Mouse (Mus musculus): ENCODE results near the gene Ino80. TPM values are rescaled to one million over a fixed set of nuclear protein-coding genes. Genes with fewer than 3 reads are reported as not detected.

The Ino80 gene
- polyA plus RNA-seq, 1 experiment from 2014 or later, result 4.1 TPM

DNA sequence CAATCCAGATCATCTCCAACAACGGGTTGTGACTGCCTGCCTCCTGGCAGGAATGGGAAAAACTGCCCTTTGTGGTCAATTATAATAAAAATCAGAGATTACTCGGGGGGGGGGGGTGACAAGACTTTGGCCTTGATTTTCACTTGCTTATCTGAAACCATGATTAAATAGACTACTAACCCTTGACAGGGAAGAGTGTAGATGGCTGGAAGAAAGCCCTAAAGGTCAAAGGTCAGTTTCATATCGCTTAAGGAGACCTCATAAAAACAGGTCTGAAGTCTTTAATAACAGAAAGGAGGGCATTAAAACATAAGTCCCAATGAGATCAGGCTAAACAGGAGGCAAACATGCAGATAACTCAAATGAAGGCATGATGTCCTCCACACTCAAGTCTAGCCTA lies 110.1 kb downstream of the Ino80 start:
- Histone ChIP-seq H3K27me3 (no peaks in the 10 kb centered on the region), H3K4me2 (replicated peaks) (no peak overlapping the region), H3K9me3 (replicated peaks) (no peaks in the 10 kb centered on the region), H3K9ac (no peak overlapping the region), H3K36me3 (peaks cover 39% of the 10 kb centered on the region), H3K4me1 (no peaks in the 10 kb centered on the region), H3K4me3 (no peak overlapping the region), H3K27ac (no peak overlapping the region)
- WGBS, result 78% methylated on average over 3 of the region's 3 CpGs
- ATAC-seq (ENCODE audit: low FRiP score), result no peak

DNA sequence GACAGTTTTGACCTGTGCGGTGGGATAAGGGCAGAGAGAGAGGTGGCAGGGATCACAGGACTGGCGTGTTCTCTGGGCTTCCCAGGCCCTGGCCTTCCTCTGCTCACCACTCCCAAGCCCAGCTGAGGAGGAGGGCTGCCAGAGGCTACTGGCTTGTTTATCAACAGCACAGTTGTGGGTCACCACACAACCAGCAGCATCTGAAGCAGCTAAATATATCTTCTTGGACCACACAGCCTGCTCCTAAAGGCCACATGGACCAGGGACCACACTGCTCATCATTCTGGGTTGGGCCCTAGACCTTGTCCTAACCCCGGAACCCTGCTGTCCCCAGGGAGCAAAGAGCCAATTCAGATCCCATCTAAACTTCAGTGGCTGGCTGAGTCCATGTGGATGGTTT lies 112.5 kb downstream of the Ino80 start:
- Histone ChIP-seq H3K27me3 (no peaks in the 10 kb centered on the region), H3K9ac (no peak overlapping the region), H3K9me3 (replicated peaks) (peaks cover 19% of the 10 kb centered on the region), H3K4me2 (replicated peaks) (no peak overlapping the region), H3K36me3 (peaks cover 25% of the 10 kb centered on the region), H3K4me3 (no peak overlapping the region), H3K4me1 (no peaks in the 10 kb centered on the region), H3K27ac (no peak overlapping the region)
- no peak for ATAC-seq (ENCODE audit: low FRiP score)
- WGBS, result 88% methylated on average over 3 of the region's 3 CpGs

DNA sequence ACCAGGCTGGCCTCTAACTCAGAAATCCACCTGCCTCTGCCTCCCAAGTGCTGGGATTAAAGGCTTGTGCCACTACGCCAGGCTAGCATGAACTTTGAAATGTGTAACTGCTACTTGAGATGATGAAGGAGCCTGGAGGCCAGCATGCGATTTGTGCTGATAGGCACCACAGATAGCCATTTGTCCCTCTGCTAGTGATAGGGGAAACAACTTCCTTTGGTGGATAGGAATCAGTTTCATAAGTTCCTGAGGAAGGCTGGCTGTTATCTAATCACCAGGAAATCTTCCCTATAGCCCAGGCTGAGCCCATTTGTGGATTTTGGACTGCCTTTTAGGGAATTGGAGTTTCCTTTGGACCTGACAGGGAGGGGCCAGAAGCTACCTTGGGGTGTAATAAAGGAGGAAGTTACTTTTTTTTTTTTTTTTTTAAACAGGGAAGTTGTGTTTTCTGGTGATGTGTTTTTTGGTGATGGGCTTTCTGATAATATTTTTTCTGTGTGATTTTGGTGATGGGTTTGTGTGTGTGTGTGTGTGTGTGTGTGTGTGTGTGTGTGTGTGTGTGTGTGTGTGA lies 117.7 kb downstream of the Ino80 start:
- H3K27ac ChIP-seq, result no peak overlapping the region
- no peak overlapping the region for H3K9ac ChIP-seq
- ATAC-seq (ENCODE audit: low FRiP score), result no peak
- H3K4me1 ChIP-seq, result no peaks in the 10 kb centered on the region
- peaks cover 5% of the 10 kb centered on the region for H3K36me3 ChIP-seq
- no peak overlapping the region for H3K4me2 ChIP-seq (replicated peaks)
- WGBS, result 86% methylated on average over 2 of the region's 2 CpGs
- peaks cover 19% of the 10 kb centered on the region for H3K9me3 ChIP-seq (replicated peaks)
- no peaks in the 10 kb centered on the region for H3K27me3 ChIP-seq
- no peak overlapping the region for H3K4me3 ChIP-seq

DNA sequence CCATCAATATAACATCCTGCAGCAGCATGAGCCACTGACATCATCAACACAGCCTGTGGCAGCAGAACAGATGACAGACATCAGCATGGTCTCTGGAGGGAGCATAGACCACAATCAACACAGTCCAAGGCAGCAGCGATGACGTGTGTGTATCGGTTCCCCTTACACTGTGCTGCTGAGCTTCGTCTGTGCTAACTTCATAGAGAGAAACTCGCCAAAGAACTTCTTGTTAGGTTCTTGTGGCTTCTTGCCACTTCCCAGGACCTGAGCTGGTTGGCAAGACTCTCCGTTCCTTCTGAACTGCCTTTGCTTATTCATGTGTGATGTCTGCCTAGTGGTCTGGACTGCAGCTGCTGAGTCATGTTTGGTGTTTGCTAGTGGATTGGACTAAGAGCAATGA lies 119.2 kb downstream of the Ino80 start:
- no peak for ATAC-seq (ENCODE audit: low FRiP score)
- no peaks in the 10 kb centered on the region for H3K4me1 ChIP-seq
- no peak overlapping the region for H3K4me2 ChIP-seq (replicated peaks)
- no peak overlapping the region for H3K9ac ChIP-seq
- peaks cover 19% of the 10 kb centered on the region for H3K9me3 ChIP-seq (replicated peaks)
- H3K27ac ChIP-seq, result no peak overlapping the region
- WGBS, result 87% methylated on average over 6 of the region's 6 CpGs
- H3K27me3 ChIP-seq, result peaks cover 4% of the 10 kb centered on the region; the same call in 1 of the 2 replicates
- no peak overlapping the region for H3K4me3 ChIP-seq
- peaks cover 5% of the 10 kb centered on the region for H3K36me3 ChIP-seq

DNA sequence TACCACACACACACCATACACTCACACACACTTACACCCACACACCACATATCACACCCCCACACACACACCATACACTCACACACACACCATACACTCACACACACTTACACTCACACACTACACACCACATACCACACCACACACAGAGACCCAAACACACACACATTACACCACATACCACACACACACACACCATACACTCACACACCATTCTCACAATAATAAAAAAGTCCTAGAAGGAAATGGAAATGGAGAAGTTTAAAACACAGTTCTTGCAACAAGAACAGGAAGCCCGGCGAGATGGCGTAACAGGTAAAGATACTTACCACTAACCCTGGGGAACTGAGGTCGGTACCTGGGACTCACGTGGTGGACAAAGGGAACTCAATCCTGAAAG lies 120.7 kb downstream of the Ino80 start:
- ATAC-seq (ENCODE audit: low FRiP score), result no peak
- no peak overlapping the region for H3K27ac ChIP-seq
- no peak overlapping the region for H3K4me3 ChIP-seq
- H3K4me2 ChIP-seq (replicated peaks), result no peak overlapping the region
- H3K4me1 ChIP-seq, result no peaks in the 10 kb centered on the region
- peaks cover 11% of the 10 kb centered on the region for H3K27me3 ChIP-seq
- H3K9me3 ChIP-seq (replicated peaks), result peaks cover 14% of the 10 kb centered on the region
- peaks cover 4% of the 10 kb centered on the region for H3K36me3 ChIP-seq
- H3K9ac ChIP-seq, result no peak overlapping the region
- 94% methylated on average over 5 of the region's 5 CpGs for WGBS

DNA sequence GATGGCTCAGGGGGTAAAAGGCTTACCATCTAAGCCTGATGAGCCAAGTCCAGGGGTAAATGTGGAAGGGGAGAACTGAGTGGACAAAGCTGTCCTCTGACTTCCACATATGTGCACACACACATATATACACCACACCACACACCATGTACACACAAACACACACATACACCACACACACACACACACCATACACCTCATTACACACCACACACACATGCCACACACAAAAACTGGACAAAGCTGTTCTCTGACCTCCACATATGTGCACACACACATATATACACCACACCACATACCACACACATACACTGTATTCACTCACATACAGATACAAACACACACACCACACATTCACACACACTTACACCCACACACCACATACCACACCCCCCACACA lies 121.2 kb downstream of the Ino80 start:
- Histone ChIP-seq H3K36me3 (no peaks in the 10 kb centered on the region; the same call in 1 of the 2 replicates), H3K27me3 (peaks cover 16% of the 10 kb centered on the region), H3K27ac (no peak overlapping the region), H3K4me3 (no peak overlapping the region), H3K9ac (no peak overlapping the region), H3K4me2 (replicated peaks) (no peak overlapping the region), H3K4me1 (peaks cover 4% of the 10 kb centered on the region; the same call in 1 of the 2 replicates), H3K9me3 (replicated peaks) (peaks cover 10% of the 10 kb centered on the region)
- no peak for ATAC-seq (ENCODE audit: low FRiP score)

DNA sequence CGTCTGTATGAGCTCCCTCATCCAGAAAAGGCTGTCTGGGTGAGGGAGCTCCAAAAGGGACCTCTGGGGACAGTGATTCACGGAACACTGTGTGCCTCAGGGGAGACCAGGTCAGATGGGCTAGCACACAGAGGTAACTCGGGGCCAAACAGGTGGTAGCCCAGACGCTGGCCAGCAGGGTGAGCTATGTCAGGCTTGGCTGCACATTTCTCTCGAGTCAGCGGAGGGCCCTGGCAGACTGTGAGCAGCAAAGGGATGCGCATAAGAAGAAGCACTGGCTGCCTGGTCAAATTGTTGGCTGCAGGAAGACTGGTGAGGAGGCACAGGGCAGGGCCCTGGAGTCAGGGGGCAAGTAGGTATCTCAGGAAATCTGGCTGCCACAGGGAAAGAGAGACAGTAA lies 121.8 kb downstream of the Ino80 start:
- peaks cover 3% of the 10 kb centered on the region; the same call in 1 of the 2 replicates for H3K9me3 ChIP-seq (replicated peaks)
- no peaks in the 10 kb centered on the region for H3K36me3 ChIP-seq
- H3K27me3 ChIP-seq, result peaks cover 19% of the 10 kb centered on the region
- no peak overlapping the region for H3K27ac ChIP-seq
- H3K4me2 ChIP-seq (replicated peaks), result no peak overlapping the region
- H3K9ac ChIP-seq, result no peak overlapping the region
- H3K4me1 ChIP-seq, result peaks cover 6% of the 10 kb centered on the region
- ATAC-seq (ENCODE audit: low FRiP score), result no peak
- WGBS, result 18% methylated on average over 7 of the region's 7 CpGs
- no peak overlapping the region for H3K4me3 ChIP-seq

DNA sequence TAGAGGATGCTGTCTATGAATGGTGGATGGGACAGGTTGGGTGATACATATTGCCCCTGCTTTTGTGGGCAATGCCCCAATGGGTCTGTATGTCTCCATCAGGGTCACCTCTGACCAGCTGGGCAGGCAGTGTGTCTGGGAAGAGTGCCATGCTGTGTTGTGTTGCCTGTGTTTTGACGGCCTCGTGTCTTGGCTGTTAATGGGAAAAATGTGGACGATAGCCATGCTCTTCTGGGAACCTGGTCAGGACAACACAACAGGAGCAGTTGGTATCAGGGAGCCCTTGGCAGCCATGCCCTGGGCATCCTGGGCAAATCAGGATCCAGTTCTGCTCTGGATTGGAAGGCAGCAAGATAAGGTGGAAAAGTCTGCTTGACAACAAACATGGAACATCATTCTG lies 122.4 kb downstream of the Ino80 start:
- no peak overlapping the region for H3K4me3 ChIP-seq
- H3K9ac ChIP-seq, result no peak overlapping the region
- H3K9me3 ChIP-seq (replicated peaks), result no peaks in the 10 kb centered on the region
- no peak overlapping the region for H3K4me2 ChIP-seq (replicated peaks)
- WGBS, result 82% methylated on average over 3 of the region's 3 CpGs
- H3K27ac ChIP-seq, result no peak overlapping the region
- peaks cover 10% of the 10 kb centered on the region for H3K4me1 ChIP-seq
- peaks cover 24% of the 10 kb centered on the region for H3K27me3 ChIP-seq
- no peaks in the 10 kb centered on the region for H3K36me3 ChIP-seq
- no peak for ATAC-seq (ENCODE audit: low FRiP score)

DNA sequence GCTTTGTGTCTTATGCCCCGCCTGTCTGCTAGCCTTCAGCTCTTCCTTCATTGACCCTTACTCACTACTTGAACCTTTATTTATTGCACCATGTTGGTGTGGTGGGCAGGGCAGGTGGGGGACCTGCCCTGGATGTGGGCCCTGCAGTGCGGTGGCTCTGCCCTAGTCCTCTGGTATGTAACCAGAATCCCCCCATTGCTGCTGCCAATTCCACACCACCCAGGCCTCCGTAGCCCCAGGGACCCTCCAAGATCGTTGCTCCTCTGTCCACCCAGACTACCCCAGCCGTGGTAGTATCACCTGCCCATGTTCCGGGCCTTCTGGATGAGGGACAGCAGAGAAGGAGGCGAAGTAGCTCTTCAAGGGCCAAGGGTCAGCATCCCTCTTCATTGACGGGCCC lies 123.8 kb downstream of the Ino80 start:
- H3K4me1 ChIP-seq, result peaks cover 10% of the 10 kb centered on the region
- no peak overlapping the region for H3K9ac ChIP-seq
- no peak overlapping the region for H3K27ac ChIP-seq
- ATAC-seq (ENCODE audit: low FRiP score), result no peak
- no peak overlapping the region for H3K4me2 ChIP-seq (replicated peaks)
- 89% methylated on average over 8 of the region's 8 CpGs for WGBS
- H3K9me3 ChIP-seq (replicated peaks), result no peaks in the 10 kb centered on the region
- H3K4me3 ChIP-seq, result no peak overlapping the region
- no peaks in the 10 kb centered on the region for H3K36me3 ChIP-seq
- H3K27me3 ChIP-seq, result peaks cover 29% of the 10 kb centered on the region

DNA sequence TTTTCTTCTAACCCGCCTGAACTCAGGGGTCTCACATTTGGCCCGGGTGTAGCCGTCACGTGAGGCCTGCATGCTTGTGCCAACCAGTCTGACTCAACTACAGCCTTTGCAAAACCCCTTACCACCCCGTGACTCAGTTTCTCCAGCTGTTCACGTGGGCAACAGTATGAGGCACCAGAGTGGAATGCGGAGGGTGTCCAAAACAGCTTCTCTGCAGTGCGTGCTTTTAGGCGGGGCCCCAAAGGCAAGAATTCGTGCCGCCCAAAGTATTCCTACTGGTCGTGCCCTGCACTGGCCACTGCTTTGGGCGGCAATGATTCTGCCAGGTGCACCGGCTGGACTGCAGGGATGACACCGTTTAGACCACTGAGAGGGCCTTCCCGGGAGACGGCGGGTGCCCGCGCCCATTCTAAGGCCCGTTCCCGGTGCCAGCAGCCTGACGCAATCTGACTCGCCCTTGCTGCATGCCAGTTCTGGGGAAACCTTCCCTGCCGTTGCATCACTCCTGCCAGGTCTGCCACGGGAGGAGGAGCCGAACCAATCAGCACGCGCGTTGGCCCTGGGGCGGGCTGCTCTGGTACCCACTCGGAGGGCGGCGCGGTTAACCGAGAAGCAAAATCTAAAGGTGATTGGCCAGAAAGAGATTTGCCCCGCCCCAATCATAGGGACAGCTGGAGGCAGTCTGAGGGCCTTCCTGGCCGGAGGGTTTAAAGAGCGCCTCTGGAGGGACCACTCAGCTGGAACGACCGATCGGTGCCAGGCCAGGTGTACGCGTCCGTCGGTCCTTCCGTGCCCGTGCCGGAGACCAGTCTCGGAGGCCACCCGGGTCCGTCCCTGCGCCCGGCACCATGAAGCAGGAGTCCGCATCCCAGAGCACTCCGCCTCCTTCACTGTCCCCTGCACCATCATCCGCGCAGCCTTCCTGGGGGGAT lies 126.7 kb downstream of the Ino80 start, which contains the start of gene Chac1:
Gene Chac1, plus strand, starts transcription at position 675 of the 932 bp plus-strand sequence.
- peak within 1 kb of the TSS; percentile 53 for H3K4me3 ChIP-seq
- no peaks in the 10 kb centered on the region for H3K9me3 ChIP-seq (replicated peaks)
- no peak within 1 kb of the TSS for H3K27ac ChIP-seq
- peak within 1 kb of the TSS; percentile 70 for H3K9ac ChIP-seq
- H3K27me3 ChIP-seq, result peaks cover 29% of the 10 kb centered on the region
- WGBS, result 5% methylated on average over 58 of the region's 58 CpGs
- peaks cover 10% of the 10 kb centered on the region for H3K4me1 ChIP-seq
- peak within 1 kb of the TSS; percentile 92 for H3K4me2 ChIP-seq (replicated peaks)
- no peaks in the 10 kb centered on the region for H3K36me3 ChIP-seq
- ATAC-seq (ENCODE audit: low FRiP score), result peak; percentile 97

DNA sequence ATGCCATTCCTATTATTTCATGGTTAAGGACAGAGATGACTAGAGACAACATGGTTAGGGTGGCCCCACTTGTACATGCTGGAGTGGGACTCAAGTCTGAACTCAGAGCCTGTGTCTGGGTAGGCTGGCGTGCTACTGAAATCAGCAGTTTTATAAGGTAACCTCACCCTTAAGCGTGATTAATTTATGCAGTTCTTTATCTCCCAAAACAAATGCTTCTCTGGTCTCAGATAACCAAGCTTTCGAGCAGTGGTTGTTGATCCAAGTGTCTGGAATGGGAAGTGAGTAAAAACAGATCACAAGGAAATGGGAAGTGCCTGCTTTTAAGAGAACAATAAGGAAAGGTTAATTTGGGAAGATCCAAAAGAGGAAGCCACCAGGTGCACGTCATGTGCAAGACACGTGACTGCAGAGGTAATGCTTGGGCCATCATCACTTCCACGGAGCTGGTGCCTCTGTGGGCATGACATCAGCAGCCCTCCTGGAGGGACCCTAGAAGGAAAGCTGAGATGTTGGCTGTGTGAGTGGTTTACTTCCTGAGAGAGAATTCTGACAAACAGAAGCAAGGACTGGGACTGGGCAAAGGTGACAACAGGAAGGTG lies 132.8 kb downstream of the Ino80 start:
- WGBS, result 55% methylated on average over 6 of the region's 6 CpGs
- no peaks in the 10 kb centered on the region for H3K36me3 ChIP-seq
- no peak for ATAC-seq (ENCODE audit: low FRiP score)
- no peak overlapping the region for H3K27ac ChIP-seq
- H3K9me3 ChIP-seq (replicated peaks), result no peaks in the 10 kb centered on the region
- no peak overlapping the region for H3K4me2 ChIP-seq (replicated peaks)
- no peaks in the 10 kb centered on the region for H3K27me3 ChIP-seq
- H3K9ac ChIP-seq, result no peak overlapping the region
- H3K4me3 ChIP-seq, result no peak overlapping the region
- H3K4me1 ChIP-seq, result no peaks in the 10 kb centered on the region

DNA sequence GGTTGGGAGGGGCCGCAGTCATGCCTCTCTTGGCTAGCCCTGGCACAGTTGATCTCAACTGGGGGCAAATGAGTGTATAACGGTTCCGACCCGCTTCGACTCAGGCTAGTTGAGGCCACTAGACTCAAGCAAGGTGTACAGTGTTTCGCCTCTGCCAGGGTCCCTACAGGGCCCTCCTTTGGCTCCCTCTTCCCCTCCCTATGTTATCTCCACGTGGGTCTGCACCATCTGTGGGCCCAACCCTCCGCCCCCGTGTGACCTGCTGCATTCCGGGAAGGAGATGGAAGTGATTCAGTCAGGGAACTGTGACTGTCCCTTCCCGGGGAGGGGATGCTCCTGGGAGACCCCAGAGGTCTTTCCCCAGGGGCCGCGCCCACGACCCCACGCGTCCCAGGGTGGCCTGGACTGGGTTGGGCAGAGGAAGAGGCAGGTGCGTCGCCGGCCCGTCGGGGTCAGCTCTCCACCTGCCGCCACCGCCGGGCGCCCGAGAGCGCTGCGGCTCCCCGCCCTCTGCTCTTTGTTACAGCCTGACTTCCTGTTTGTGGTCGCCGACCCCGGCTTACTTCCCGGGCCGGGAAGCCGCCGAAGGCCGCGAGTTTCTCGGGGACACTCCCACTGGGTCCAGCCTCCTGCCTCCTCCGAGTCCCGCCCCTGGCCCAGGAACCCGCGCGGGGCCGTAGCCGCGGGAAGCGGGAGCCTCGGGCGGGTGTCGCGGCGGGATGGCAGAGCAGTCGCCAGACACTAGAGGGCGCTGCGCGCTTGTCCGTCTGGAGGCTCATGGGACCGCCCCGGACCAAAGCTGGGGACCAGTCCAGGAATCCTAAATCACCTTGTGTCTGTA lies 139.8 kb downstream of the Ino80 start:
- H3K27me3 ChIP-seq, result peaks cover 20% of the 10 kb centered on the region
- H3K4me2 ChIP-seq (replicated peaks), result peak overlapping the region; percentile 85
- H3K4me3 ChIP-seq, result peak overlapping the region; percentile 68
- WGBS, result 8% methylated on average over 60 of the region's 60 CpGs
- H3K9me3 ChIP-seq (replicated peaks), result no peaks in the 10 kb centered on the region
- peak; percentile 83 for ATAC-seq (ENCODE audit: low FRiP score)
- peaks cover 5% of the 10 kb centered on the region; the same call in 1 of the 2 replicates for H3K4me1 ChIP-seq
- peak overlapping the region; percentile 84 for H3K9ac ChIP-seq
- no peaks in the 10 kb centered on the region for H3K36me3 ChIP-seq
- H3K27ac ChIP-seq, result peak overlapping the region; percentile 71; the same call in 1 of the 2 replicates
